Mouse (Mus musculus) stomach, embryonic 14.5 days (tissue): ENCODE measurements around the gene Cyth2. TPM values are rescaled to one million over a fixed set of nuclear protein-coding genes. Genes with fewer than 3 reads are reported as not detected.

ENCODE experiments used
- ATAC-seq: fragments of 200-750 bp; cut with Nextera tagmentation; 2 replicates; pipeline ENCODE4 v1.8.0; 2017; ENCODE audit warnings: low read depth, moderate TSS enrichment; ENCODE audit not compliant: insufficient number of reproducible peaks, insufficient read depth, low FRiP score
- H3K27ac ChIP-seq: fragments of 300-500 bp; sonication (generic); 2 replicates; pipeline ENCODE4 v1.5.1; 2014; ENCODE audit warnings: mild to moderate bottlenecking, low read length, moderate library complexity, mixed read lengths
- H3K27me3 ChIP-seq: fragments of 300-500 bp; sonication (generic); 2 replicates; pipeline ENCODE4 v1.6.1; 2014; ENCODE audit warnings: low read length, control low read depth, mixed read lengths; ENCODE audit not compliant: control insufficient read depth, insufficient read depth
- H3K36me3 ChIP-seq: fragments of 300-500 bp; sonication (generic); 2 replicates; pipeline ENCODE4 v1.6.1; 2014; ENCODE audit warnings: mild to moderate bottlenecking, control low read depth, low read length, moderate library complexity, mixed read lengths; ENCODE audit not compliant: control insufficient read depth, insufficient read depth
- H3K4me1 ChIP-seq: fragments of 300-500 bp; sonication (generic); 2 replicates; pipeline ENCODE4 v1.6.1; 2014; ENCODE audit warnings: low read length, control low read depth, mixed read lengths; ENCODE audit not compliant: control insufficient read depth, insufficient read depth
- H3K4me2 ChIP-seq: fragments of 300-500 bp; sonication (generic); replicated peaks from 2 replicates; pipeline ENCODE4 v1.6.1; 2014; ENCODE audit warnings: low read depth, low read length, control low read depth
- H3K4me3 ChIP-seq: fragments of 300-500 bp; sonication (generic); 2 replicates; pipeline ENCODE4 v1.5.1; 2014; ENCODE audit warnings: low read depth, low read length, control low read depth
- H3K9ac ChIP-seq: fragments of 300-500 bp; sonication (generic); replicated peaks from 2 replicates; pipeline ENCODE4 v1.6.1; 2014; ENCODE audit warnings: low read depth, mild to moderate bottlenecking, control low read depth, low read length, moderate library complexity, mixed read lengths
- H3K9me3 ChIP-seq: fragments of 300-500 bp; sonication (generic); 2 replicates; pipeline ENCODE4 v1.6.1; 2016; ENCODE audit warnings: low read depth, low read length, control low read depth; ENCODE audit not compliant: control insufficient read depth
- WGBS: fragments of 180-500 bp; shearing (Covaris S2); extraction: QIAGEN DNeasy Blood & Tissue Kit; methylation state at CpG from one replicate; pipeline ENCODE4 v1.1.7; 2014; 5-methylcytosine and 5-hydroxymethylcytosine counted together
- polyA plus RNA-seq: library from polyadenylated mRNA; unstranded; fragments of >200 nt; fragmentation: Nextera tagmentation; extraction: Ambion mirVana; gene quantifications from 2 replicates; pipeline ENCODE4 v1.2.1, GENCODE M21; 2014

Gene Cyth2
- 89.3 and 92.6 TPM in 2 replicates for polyA plus RNA-seq

DNA sequence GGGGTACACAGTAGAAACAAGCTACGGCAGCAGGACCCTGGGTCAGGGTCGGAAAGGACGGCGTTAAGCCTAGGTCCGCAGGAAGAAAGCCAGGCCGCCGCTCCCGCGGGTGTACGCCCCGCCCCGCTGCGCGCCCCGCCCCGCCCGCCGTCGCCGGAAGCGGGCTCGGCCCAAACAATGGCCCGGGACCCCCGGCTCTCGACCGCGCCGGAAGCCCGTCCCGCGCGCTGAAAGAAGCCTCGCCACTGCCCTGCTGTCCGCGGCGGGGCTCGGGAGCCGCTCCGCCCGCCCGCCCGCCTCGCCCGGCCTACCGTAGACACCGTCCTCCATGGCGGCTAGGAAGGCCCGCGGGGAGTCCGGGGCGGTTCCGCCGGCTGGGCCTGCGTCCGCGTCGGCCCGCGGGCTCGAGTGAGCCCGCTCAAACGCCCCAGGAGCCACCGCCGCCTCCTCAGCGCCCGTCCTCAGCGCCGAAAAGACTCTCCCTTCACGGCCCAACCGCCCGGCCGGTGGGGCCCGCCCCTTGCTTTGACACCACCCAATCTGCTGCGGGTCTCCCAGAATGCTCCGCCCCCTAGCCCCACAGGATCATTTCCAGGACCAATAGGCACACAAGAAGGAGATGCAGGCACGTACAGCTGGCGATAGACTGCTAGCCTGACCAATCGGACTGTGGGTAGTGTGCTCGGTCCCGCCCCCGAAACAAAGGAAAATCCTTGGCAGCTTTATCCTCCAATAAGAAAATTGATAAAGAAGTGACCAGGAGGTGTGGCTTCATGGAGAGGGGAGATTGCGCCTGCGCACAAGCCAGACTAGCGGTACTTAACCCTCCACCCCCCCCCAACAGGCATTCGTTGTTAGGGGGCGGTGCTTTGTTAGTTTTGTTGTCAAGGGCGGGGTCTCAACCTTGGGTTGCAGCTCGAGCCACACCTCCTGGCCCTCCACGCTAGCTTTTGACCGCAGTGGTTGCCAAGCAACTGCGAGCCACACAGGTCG, at the start of gene Cyth2:
TSS of gene Cyth2 (minus strand) at position 795 of the 993 bp plus-strand sequence.
- Histone ChIP-seq H3K4me3 (peak within 1 kb of the TSS; percentile 92), H3K9me3 (no peaks in the 10 kb centered on the region), H3K27me3 (no peaks in the 10 kb centered on the region), H3K4me1 (peaks cover 18% of the 10 kb centered on the region), H3K9ac (peak within 1 kb of the TSS; percentile 99), H3K27ac (peak within 1 kb of the TSS; percentile 100), H3K36me3 (peaks cover 36% of the 10 kb centered on the region), H3K4me2 (peak within 1 kb of the TSS; percentile 92)
- WGBS: under 1% methylated on average over 89 of the region's 92 CpGs
- ATAC-seq: peak; percentile 99

DNA sequence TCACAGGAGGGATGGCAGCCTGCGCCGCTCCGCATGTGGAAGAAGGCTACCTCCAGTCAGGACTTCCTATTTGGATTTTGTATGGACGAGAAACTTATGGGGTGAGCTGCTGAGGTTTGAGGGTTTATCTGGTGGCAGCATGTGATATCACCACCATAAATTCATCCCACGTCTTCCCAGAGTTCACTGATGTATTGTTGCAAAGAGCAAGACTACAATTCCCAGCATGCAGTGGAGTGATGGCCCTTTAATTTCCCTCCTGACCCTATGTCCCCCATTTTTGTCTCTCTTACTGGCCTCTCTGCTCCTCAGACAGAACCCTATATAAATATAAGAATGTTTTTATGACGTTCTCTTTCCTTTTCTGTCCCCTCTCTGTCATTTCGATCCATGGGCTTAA, 48.4 kb upstream of the Cyth2 start:
- H3K9me3 ChIP-seq: no peaks in the 10 kb centered on the region
- no peak overlapping the region for H3K4me2 ChIP-seq
- 85% methylated on average over 7 of the region's 7 CpGs for WGBS
- peaks cover 14% of the 10 kb centered on the region; the same call in 1 of the 2 replicates for H3K4me1 ChIP-seq
- H3K4me3 ChIP-seq: no peak overlapping the region
- H3K36me3 ChIP-seq: no peaks in the 10 kb centered on the region
- 0 out of 2 replicates have a peak, but pooled peaks cover 4% of the 10 kb centered on the region for H3K27me3 ChIP-seq
- no peak overlapping the region for H3K27ac ChIP-seq
- no peak for ATAC-seq
- no peak overlapping the region for H3K9ac ChIP-seq

- no peak overlapping the region for H3K4me3 ChIP-seq
- no peak overlapping the region for H3K9ac ChIP-seq
- no peak overlapping the region for H3K27ac ChIP-seq
- no peaks in the 10 kb centered on the region for H3K27me3 ChIP-seq
- H3K9me3 ChIP-seq: no peaks in the 10 kb centered on the region
- WGBS: 42% methylated on average over 4 of the region's 4 CpGs
- H3K4me1 ChIP-seq: peaks cover 5% of the 10 kb centered on the region; the same call in 1 of the 2 replicates
- peak; percentile 54; the same call in 1 of the 2 replicates for ATAC-seq
- no peak overlapping the region for H3K4me2 ChIP-seq
- no peaks in the 10 kb centered on the region for H3K36me3 ChIP-seq
Observed at GRCm38 (mm10) chr7:45859008-45859407, 44.6 kb upstream of the Cyth2 start.

DNA sequence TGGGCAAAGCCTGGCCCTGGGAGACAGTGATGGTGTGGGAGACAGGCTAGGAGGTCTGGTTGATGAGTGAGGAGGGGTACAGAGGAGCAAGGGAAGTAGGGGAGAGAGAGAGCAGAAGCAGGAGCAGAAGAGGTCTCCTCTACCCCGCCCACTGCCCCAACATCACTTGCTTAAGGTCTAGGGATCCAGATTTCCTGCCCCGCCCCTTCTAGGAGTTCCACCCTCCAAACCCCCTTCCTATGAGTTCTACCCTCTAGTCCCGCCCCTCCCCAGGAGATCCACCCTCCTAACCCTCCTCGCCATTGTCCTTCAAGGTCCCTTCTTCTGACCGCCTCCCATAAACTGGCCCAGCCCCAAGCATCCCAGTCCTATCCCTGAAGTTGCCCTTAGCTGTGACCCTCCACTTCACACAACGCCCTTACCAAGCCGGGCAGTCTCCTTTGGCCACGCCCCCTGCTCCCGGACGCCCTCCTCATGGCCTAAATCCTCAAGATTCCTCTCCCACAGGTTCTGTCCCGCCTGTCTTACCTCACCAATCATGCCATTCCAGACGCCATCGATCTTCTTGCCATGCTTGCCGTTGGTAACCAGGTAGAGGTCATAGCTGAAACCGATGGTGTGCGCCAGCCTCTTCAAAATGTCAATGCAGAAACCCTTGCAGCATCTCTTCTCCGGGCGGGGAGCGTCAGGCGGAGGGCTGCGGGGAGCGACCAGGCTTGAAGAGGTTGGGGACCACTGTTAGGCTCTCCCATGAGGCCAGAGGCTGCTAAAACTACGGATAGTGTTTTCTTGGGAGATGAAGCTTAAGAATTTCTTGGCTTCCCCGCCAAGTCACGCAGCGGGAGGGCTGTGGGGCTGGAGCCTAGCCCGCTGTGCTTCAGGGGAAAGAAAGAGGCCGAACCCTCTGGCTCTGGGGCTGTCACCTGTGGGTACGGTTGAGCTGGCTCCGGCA, 42.8 kb upstream of the Cyth2 start:
- H3K9ac ChIP-seq: no peak overlapping the region
- ATAC-seq: peak; percentile 43; the same call in 1 of the 2 replicates
- H3K4me3 ChIP-seq: peak overlapping the region; percentile 24
- H3K4me2 ChIP-seq: peak overlapping the region; percentile 47
- H3K36me3 ChIP-seq: no peaks in the 10 kb centered on the region
- H3K4me1 ChIP-seq: peaks cover 5% of the 10 kb centered on the region; the same call in 1 of the 2 replicates
- H3K27me3 ChIP-seq: no peaks in the 10 kb centered on the region
- no peaks in the 10 kb centered on the region for H3K9me3 ChIP-seq
- 3% methylated on average over 29 of the region's 30 CpGs for WGBS
- H3K27ac ChIP-seq: no peak overlapping the region

DNA sequence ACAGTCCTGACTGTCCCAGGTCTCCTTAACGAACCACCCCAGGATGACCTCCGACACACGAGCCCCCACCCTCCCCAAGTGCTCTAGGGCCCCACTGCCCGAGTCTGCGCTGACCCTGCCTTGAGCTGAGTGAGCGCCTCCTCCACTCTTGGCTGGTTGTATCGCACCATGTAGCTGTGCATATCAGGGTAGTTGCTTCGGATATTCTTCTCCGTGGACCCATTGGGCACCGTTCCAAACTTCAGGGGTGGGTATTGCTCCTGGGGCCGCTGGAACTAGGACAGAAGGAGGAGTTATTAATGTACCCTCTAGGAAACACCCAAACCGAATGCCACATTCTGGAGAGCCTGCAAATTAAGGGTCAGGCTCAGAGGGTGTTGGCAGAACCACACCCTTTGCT, 38.7 kb upstream of the Cyth2 start:
- Histone ChIP-seq H3K4me3 (no peak overlapping the region), H3K27me3 (no peaks in the 10 kb centered on the region), H3K4me1 (peaks cover 8% of the 10 kb centered on the region; the same call in 1 of the 2 replicates), H3K36me3 (no peaks in the 10 kb centered on the region), H3K4me2 (no peak overlapping the region), H3K9ac (no peak overlapping the region), H3K27ac (no peak overlapping the region), H3K9me3 (no peaks in the 10 kb centered on the region)
- ATAC-seq: no peak
- WGBS: 83% methylated on average over 12 of the region's 12 CpGs

DNA sequence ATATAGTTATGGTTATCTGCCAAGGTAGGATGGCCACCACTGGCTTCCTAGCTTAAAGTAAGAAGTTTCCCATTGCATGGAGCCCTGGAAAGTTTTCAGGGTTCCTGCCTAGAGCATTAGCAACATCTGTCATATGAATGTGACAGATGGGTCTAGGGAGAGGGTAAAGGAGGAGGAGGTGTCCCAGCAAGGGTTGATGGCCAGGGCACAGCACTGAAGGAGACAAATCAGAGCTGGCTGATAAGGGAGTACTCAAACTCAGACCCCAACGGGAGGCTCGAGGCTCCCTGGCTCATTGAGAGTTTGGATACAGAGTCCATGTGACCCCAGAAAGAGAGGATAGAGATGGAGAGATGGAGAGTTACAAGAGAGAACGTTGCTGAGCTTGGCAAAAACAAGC, 36.3 kb upstream of the Cyth2 start:
- Histone ChIP-seq H3K27ac (no peak overlapping the region), H3K4me2 (no peak overlapping the region)
- no peak for ATAC-seq

GRCm38 (mm10) chr7:45848447-45849027, 34.2 kb upstream of the Cyth2 start:
- no peak overlapping the region for H3K9ac ChIP-seq
- peaks cover 5% of the 10 kb centered on the region; the same call in 1 of the 2 replicates for H3K4me1 ChIP-seq
- H3K36me3 ChIP-seq: no peaks in the 10 kb centered on the region
- WGBS: 6% methylated on average over 6 of the region's 6 CpGs
- no peaks in the 10 kb centered on the region for H3K27me3 ChIP-seq
- ATAC-seq: no peak
- 0 out of 2 replicates have a peak overlapping the region, but pooled peaks have one; percentile 39 for H3K27ac ChIP-seq
- H3K4me2 ChIP-seq: no peak overlapping the region
- no peak overlapping the region for H3K4me3 ChIP-seq
- no peaks in the 10 kb centered on the region for H3K9me3 ChIP-seq

More for the DNA sequence above, 36.3 kb upstream of the Cyth2 start:
- Histone ChIP-seq H3K9me3 (no peaks in the 10 kb centered on the region), H3K4me1 (peaks cover 5% of the 10 kb centered on the region; the same call in 1 of the 2 replicates), H3K9ac (no peak overlapping the region), H3K4me3 (no peak overlapping the region), H3K36me3 (no peaks in the 10 kb centered on the region), H3K27me3 (no peaks in the 10 kb centered on the region)
- WGBS: 59% methylated on average over 3 of the region's 3 CpGs
